Mouse (Mus musculus) erythroblast, adult 5-6 weeks (primary cell): ENCODE data around the gene Pold1. TPM values are rescaled to one million over a fixed set of nuclear protein-coding genes. Genes with fewer than 3 reads are reported as not detected.

Source experiments
- ATAC-seq: replicated peaks from 2 replicates; pipeline ENCODE4 v1.8.0; 2016; ENCODE audit warnings: moderate number of reproducible peaks, mild to moderate bottlenecking, moderate TSS enrichment, inconsistent platforms; ENCODE audit not compliant: poor library complexity, low FRiP score, severe bottlenecking
- total RNA-seq, 2 experiments: library from RNA; stranded (forward) in 1 of 2; stranded (reverse) in 1 of 2; fragments of 150-400 nt in 1 of 2; fragments of 200-764, 138-1000 nt in 1 of 2; gene quantifications; 2 replicates each; pipeline versions ENCODE4 v1.2.3 to v1.2.4; 2015 to 2017; ENCODE audit warnings: low replicate concordance in 2 of 2

The Pold1 gene
- total RNA-seq, 2 experiments from 2014 or later: 21.3 to 29.3 TPM

DNA sequence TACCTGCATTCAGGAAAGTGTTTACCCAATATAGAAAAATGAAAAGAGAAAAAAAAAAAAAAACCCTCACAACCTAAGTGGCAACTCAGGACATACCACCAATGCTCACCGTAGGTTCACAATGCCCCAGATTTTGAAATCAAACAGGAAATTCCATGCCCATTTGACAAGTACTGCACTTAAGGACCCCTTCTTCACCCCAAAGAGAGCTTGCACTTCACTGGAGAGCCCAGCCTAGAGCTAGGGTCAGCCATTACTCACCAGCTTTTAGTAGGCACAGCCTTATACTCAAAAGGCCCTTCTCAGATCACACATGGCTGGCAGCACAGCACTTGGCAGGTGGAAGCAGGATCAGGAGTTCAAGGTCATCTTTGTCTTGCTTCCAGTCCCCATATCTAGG is 34.5 kb upstream of the Pold1 start:
- no peak for ATAC-seq

DNA sequence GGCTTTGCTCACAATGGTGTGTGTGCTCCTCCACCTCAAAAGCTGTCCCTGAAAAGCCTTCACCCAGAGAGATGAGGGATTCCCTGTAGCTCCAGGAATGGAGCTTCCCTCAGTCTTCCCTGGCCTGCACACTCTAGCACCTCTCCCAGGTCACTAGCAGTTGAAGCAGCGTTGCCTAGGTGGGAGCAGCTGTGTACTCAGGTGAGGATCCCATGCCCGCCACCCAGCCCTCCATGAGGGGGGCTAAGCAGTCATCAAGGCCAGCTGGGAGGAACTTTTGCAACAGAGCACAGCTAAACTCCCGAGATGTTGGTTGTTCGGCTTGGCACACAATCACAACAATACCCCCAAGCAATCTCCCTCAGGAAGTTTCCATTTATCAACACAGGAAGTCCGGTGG is 34.1 kb upstream of the Pold1 start:
- ATAC-seq: no peak

DNA sequence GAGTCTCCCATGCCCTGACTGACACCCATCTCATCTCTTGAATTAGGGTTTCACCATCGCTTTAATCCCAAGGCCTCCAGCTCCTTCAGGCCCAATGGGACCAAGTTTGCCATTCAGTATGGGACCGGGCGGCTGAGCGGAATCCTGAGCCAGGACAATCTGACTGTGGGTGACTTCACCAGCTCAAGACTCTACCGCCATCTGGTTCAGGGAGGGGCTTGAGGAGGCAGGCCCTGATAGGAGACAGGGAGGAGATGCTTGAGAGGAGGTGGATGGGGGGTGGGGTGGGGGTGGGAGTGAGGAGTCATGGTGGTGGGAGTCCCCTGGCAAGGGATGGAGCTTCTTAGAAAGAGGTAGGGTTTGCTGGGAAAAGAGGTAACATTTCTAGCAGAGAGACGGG is 33.0 kb upstream of the Pold1 start:
- ATAC-seq: no peak

DNA sequence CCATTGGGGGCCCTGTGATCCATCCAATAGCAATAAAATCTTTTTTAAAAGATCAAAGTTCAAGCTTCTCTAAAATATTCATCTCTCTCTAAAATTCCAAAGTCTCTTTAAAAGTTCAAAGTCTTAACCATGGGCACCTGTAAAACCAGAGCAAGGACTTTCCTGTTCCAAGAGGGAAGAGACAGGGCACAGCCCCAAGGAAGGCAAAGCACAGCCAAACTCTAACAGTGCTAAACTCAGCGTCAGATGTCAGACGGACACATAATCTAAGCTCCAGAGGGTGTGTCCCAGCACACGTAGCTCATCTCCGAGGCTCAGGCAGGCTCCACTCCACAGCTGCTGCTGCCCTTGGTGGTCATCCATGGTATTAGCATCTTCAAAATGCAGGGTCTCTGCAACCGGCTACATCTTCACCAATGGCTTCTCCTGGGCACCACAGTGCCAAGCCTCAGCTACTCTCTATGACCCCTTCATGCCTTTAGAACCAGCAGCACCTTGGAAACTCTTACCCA is 27.7 kb upstream of the Pold1 start:
- ATAC-seq: no peak

DNA sequence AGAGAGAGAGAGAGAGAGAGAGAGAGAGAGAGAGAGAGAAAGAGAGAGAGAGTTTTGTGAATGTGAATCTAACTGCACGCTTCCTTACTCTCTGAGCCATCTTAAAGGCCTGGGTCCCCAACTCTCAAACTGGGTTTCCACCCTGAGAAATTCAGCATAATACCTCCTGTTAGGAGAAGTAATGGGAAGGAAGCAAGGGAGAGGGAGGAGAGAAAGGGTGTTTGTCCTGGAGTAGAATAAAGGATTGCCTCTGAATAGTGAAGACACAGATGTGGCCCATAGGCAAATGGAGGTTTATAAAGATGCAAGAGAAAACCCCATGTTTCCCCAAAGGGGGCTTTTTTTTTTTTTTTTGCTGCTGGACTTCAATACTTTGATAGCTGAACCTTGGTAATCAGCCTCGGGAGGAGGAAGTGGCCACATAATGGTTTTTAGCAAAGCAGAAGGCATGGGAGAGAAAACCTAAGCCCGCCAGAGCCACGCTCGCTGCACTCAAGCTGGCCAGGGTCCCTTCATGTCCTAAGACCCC is 24.4 kb upstream of the Pold1 start:
- ATAC-seq: no peak

DNA sequence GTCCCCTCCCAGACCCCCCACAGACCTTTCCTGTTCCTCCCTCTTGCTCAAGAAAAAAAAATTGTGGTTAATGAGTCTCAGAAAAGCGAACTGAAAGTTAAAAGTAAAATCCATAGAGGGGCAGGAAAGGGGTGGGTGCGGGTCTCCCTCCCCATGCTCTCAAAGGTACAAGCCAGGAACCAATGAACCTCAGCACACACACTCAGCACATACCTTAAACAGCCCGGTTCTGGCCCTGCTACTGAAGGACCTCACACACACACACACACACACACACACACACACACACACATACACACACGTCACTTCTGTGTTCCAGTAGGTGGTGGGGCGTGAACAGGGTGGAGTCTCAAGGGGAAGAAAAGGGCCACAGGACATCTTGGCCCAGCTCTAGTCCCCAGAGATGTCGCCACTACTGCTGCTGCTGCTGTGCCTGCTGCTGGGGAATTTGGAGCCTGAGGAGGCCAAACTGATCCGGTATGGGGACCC is 23.6 kb upstream of the Pold1 start, which contains the start of gene Napsa:
Gene Napsa, plus strand, starts transcription at position 168 of the 489 bp plus-strand sequence.
- ATAC-seq: no peak

DNA sequence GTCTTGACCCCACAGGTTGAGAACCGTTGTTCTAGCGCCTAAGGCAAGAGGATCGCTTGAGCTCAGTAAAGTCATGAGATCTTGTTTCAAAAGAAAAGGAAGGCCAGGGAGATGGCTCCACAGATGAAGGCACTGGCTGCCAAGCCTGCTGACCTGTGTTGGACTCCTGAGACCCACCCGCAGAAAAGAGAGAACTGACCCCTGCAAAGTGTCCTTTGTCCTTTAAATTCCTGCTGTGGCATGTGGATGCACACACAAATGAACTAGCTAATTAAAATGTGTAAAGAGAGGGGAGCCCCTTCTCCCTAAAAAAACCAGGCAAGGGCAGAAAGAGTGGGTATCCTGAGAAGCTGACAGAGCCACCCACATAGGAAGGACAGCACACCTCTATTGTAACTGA is 23.2 kb upstream of the Pold1 start:
- no peak for ATAC-seq

DNA sequence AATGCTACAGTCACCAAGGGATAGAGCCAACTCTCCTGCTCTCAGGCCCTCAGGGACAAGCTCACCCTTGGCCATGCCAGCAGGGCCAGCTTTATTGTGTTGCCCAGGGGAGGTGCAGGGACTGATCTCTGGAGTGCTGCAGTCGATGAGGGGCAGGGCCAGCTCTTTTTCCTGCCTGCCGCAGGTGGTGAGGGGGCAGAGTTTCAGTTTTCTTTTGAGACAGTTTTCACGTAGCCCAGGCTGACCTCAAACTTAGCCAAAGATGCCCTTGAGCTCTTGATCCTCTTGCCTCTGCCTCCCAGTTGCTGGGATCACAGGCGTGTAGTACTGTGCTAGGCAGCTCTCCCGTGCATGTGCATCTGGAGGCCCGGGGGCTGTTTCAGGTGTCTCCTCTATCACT is 22.3 kb upstream of the Pold1 start:
- ATAC-seq: no peak

DNA sequence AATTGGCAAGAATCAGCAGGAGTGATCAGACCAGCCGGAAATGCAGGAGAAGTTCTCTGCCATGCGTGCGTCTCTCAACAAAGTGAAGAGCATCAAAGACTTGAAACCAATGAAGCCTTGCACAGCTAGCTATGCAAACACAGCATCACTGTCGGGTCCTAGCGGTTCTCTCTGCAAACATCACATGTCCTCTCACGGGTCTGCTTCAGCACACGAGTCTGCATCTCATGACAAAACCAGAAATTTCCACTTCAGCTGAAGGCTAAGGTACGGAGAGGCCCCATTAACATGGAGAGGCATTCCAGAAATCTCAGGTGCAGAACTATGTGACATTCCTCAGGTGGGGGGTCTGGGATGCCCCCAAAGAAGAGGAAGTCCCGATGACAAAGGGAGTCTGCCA is 20.2 kb upstream of the Pold1 start:
- ATAC-seq: no peak

DNA sequence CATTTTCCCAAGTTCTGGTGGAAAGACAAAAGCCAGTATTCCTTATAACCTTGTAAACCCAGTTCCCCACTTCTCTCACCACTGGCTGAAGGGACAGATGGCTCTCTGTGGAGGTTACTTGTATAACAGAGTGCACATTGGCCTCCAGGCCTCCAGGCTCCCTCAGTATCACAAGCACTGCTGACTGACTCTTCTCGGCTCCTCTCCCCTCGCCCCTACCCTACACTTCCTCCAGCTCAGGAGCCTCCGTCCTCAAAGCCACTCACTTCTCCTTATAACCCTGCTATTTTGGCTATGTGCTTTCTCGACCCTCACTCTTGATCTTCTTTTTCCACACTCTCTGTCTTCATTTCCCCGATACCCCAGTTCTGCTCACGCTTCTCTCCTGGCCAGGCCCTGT is 16.8 kb upstream of the Pold1 start:
- no peak for ATAC-seq

DNA sequence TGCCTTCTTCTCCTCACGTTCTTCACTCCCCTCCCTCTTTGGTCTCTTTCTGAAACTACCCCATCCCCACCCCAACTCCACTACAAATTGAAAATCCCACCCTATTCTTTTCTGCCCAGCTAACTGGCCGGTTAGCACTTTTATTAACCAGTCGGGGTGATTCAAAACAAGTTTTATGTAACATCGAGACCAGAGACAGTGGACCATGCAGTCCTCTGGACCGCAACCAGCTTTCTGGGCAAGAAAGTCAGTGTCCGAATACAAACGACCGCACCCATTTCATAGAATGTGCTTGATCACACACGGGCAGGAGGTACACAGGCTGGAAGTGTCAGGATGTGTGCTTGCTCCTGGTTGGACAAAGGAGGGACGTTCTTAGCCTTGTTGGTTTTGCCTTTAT is 15.8 kb upstream of the Pold1 start:
- no peak for ATAC-seq

DNA sequence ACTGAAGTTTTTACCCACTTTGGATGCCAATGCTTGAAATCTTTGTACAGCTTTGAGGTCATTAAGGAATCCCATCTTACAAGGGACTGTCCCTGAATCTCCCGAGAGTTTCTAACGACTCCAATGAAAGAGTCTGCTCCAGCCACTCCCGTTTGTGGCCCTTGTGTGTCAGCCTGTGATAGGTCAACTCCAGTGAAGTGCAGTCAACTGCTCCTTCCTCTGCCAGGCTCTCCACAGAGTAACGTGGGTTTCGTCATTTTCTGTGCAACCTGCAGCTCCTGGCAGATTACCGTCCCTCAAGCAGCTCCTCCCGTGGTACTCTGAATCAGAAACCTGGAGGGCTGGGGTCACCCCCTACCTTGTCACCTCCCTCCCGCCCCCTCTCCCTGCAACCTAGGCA is 14.6 kb upstream of the Pold1 start:
- ATAC-seq: no peak

DNA sequence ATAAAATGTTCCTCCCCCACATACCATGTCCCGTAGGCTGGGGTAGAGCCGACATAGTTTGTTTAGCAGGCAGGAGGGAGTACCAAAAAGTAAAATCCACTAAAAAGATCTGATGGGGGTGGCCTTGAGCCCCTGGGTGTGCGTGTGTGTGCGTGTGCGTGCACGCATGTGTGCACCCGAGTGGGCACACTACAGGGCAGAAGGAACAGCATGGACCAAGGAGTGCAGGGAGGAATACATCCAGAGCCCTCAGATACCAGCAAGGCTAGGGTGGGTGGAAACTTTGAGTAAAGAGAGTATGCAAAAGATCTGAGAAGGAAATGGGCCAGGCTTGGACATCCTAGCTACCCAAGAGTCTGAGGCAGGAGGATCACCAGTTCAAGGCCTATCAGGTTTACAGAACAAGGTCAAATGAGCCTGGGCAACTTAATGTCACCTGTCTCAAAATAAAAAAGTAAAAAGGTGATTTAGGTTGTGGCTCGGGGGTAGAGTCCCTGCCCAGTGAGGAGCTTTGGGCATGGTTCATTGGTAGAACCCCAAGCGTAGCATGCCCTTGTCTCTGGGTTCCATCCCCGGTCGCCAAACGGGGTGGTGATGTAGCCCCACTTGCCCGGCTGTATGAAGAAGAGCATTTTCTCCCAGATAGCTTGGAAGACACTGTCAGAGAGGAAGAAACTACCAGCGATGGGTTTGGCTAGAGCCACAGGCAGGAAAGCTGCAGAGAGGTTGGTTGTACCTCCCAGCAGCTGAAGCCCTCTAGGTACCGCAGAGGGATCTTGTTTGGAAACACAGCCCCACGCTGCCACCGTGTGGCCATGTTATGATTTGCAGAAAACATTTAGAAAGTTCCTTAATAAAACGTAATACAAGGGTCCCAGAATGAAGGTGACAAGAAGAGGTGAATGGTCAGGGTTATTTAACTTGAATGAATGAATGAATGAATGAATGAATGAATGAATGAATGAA is 12.1 kb upstream of the Pold1 start:
- ATAC-seq: peak; percentile 84

DNA sequence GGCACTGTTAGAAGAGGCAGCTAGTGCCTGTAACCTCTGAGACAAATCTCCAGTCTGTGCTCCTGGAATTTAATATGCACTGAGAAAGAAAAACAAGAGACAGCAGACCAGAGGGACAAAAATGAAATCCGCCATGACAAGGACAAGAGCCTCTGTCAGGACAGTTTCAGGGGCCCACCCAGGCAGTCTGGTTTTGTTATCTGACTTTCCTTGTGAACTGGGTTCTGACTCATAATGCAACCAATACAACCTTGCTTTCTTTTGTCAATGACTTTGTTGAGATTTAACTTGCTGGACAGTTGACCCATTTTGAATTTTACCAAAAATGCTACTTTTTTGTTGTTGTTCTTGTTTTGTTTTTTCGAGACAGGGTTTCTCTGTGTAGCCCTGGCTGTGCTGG is 9.0 kb upstream of the Pold1 start:
- no peak for ATAC-seq

DNA sequence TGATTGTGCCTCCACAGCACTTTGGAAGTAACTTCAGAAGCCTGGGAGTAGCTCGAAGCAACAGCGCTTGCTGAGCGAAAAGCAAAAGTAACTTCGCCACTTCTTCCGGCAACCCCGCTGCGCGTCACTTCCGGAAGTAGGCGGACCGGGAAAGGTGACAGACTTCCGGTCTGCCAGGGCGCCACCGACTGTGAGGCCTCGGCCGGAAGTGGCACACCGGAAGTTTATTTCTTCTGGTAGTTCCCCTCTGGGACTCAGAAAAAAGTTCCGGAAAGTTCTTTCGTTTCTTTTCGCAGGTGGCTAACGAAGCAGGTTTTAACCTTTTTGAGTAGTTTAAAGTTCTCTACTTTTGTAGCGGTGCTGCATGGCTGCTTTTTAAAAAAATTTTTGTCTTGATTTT is 5.2 kb upstream of the Pold1 start, which contains the start of gene Nr1h2:
Gene Nr1h2, minus strand, starts transcription at position 126 of the 400 bp plus-strand sequence.
- peak; percentile 92 for ATAC-seq

DNA sequence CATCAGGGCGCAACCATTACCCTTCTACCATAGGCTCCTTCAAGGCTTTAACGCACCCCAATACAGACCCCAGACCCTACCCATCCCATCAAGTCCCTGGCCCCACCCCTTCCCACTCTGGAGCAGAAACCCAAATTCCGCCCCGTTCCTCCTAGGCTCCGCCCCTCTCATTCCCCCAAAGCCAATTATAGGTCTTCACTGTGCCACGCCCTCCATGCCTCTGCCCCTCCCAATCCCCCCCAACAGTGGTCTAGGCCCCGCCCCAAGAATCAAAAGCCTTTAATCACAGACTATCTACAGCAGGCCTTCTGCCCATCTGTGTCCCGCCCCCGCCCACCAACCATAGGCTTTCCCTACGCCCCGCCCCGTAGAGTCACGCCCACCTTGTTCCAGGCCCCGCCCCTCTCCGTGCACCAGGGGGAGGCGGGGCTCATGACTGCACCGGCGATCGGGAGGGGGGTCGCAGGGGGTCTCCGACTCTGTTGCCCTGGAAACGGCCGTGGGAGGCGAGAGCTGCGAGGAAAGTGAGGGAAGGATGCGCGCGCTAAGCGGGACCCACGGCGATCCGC is 4.6 kb upstream of the Pold1 start:
- peak; percentile 57 for ATAC-seq

DNA sequence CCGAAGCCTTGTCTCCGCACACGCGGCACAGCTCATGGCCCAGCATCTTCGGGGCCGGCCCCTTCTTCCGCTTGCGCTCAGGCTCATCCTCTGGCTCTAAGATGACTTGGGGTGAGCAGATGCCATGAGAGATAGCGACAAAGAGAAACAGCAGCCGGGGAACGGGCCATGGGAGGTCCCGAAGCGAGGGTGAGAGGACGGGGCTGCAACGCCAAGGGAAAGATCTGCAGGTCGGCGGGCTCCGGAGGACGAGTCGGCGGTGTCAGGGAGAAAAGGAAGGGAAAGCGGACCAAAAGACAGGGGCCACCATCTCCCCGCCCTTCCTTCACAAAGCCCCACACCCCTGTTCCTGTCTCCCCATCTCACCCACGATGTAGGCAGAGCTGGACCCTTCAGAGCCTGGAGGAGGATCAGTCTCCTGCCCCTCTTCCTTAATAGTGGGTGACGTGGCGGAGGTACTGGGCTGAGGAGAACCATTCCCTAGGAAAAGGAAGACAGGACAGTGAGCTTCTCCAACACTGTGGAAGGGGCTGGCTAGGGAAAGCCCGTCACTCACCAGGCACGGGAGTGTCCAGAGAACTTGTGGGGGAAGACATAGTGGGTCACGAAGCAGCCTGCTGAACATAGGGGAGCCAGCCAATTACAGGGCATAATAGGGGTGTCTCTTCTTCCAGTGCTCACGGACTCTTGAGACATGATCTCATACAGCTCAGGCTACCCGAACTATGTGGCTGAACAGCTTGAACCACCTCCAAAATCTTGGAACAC is 3.7 kb upstream of the Pold1 start:
- ATAC-seq: no peak

DNA sequence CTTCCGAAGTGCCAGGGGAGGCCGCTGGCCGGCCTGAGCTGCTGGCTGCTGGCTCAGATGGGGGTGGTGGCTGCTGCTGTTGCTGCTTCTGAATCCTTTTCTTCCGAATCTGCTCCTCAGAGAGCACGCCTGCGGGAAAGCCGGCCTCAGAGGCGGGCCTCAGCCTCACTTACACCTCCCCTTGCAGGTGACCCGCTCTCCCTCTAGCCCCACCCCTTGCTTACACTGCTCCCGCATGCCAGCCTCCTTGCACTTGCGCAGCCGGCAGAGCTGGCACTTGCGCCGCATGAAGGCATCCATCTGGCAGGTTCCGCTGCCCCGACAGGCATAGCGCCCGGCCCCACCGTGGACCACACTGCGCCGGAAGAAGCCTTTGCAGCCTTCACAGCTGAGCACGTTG is 3.1 kb upstream of the Pold1 start:
- no peak for ATAC-seq

DNA sequence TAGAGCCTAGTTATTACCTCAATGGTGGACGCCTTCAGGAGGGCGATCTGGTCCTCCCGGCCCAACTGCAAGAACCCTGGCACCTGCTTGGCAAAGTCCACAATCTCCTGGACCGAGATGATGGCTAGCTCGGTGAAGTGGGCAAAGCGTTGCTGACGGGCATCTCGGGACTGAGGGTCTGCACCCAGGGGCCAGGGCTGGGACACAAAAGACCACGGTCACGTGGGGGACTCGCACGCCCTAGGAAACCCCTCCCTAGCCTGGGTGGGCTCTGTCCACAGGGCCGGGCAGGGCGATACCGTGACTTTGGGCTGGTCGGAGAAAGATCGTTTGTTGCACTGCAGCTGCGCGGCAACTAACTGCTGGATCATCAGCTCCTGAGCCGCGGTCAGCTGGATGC is 2.7 kb upstream of the Pold1 start:
- no peak for ATAC-seq

DNA sequence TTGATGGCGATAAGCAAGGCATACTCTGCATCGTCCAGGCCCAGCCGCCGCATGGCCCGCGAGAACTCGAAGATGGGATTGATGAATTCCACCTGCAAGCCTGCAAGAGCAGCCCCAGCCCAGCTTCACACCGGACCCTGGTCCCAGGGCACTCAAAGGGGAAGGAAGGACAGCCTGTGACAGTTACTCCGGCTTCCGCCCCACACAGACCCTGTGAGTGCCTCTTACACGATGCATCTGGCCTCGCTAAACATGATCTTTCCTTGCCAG is 1.7 kb upstream of the Pold1 start:
- no peak for ATAC-seq
